Mouse (Mus musculus): ENCODE results near the gene Arhgef10l.
A peak's percentile ranks its signal among the peaks of the same experiment; 100 is the strongest.

Arhgef10l gene

GRCm38 (mm10) chr4:140524927-140525326 lies 140.9 kb downstream of the Arhgef10l start:
- DNase-seq (ENCODE audit: low spot score): no peak

DNA sequence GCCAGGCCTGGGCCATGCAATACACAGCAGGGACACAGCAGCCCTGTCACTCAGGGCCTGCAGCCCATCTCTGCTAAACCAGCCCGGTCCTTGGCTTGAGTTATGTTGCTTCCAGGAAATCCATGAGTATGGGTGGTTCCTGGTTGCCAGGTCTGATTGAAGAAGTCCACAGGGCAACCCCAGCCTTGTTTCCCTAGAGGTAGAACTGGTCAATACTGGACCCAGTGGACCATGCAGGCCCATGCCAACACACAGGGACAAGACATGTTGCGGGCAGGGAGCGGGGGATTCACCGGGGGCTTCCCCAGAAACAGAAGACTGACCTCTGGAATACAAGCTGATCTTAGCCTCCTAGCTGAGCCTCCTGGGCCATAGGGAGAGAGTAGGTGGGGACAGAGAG lies 142.9 kb downstream of the Arhgef10l start:
- no peak for DNase-seq (ENCODE audit: low spot score)

DNA sequence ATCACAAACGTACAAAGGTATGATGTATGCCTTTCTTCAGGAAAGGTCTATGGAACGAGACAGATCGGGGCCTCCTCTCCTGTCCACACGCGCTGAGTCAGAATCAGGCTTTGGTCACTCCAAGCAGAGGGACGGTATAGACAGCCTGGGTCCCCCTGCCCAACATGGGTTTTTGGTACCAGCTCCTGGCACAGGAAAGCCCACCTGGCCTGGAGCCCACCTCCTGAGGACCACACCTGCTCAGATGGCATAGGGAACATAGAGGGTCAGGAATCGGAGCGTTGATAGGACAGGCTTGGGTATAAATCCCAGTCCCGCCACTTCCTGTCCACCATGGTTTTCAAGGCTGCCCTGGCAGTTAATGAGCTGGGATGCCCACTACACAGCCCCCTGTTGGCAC lies 145.1 kb downstream of the Arhgef10l start:
- DNase-seq (ENCODE audit: low spot score): no peak

- no peak for DNase-seq (ENCODE audit: low spot score)
Observed at GRCm38 (mm10) chr4:140513797-140514196, 152.0 kb downstream of the Arhgef10l start.

DNA sequence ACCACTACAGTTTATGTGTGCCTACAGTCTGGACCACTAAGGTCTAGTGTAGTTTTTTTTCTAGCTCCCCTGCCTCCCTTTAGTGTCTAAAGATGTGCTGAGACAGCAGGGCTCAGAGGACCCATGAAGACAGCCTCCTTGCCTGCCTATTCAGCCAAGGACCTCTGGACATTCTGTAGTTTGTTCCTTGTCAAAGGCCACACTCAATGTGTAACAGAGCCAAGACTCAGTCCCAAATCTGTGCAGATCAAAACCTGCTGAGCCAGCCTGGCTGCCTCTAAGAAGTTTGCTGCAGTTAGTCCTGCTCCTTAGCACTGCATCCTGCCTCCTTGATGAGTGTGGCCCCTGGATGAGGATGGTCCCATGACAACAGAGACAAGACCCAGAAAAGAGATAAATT lies 156.0 kb downstream of the Arhgef10l start:
- no peak for DNase-seq (ENCODE audit: low spot score)

DNA sequence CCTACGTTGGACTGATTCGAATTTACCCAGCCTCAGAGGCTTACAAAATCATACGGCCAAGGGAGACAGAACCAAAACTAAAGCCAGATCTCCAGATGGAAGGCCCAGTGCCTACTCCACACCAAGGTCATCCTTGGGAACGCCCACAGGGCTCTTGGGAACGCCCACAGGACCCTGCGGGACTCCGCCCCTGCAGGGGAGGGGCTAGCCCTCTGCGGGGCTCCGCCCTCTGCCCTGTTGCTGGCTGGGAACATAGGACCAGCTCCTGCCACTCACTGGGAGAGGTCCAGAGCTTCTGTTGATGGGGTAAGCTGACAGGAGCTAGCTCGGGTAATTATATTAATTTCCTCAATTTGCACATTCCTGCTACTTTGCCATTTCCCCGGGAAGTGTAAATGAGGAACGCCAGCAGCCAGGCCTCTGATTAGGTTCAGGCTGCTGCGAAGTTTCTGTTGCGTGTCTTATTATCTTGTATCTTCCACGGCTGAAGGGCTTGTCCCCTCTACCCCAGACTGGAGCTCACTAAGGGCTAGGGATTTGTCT lies 158.6 kb downstream of the Arhgef10l start:
- DNase-seq (ENCODE audit: low spot score): peak; percentile 43

DNA sequence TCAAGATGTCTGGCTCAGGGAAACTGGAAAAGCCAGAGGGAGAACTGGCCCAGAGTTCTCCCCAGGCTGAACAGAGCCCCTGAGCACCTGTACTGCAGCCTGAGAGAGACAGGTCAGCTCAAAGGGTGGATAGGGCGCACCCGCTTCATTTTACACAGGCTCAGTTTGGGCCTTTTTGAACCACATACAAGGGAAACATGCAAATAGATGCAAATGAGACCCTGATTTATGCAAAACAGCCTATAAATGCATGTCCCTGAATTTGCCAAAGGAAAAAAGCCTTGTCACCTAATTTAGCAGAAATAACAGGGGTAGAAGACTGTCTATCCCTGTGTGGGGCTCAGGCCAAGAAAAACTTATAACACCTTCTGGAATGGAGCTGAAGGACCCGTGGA lies 160.2 kb downstream of the Arhgef10l start:
- no peak for DNase-seq (ENCODE audit: low spot score)

DNA sequence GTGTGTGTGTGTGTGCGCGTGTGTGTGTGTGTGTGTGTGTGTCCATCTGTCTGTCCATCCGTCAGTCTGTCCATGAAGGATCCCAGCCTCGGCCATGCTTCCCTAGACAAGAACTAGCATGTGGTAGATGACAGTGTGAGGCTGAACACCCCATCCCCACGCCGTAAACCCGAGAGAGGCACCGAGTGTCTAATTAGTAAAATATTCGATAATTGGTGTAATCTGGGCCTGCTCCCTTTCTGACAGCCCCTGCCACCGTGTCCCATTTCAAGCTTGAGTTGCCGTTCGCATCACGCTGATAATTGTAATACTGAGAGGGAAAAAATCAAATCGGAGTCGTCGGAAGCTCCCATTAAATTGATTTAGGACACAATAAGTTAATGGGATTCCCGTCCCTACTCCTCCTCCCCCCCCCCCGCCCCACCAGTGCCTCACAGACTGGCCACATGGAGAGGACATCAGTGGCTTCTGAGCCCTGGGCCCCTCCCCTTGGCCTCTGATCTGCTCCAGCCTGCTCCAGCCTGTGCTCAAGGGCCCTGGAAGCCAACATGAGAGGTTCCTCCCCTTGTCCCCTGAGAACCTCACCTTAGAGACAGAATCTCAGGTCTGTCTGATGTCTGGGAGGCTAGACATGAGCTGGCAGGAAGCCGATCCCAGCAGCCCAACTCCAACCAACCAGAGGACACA lies 160.7 kb downstream of the Arhgef10l start:
- DNase-seq (ENCODE audit: low spot score): no peak

DNA sequence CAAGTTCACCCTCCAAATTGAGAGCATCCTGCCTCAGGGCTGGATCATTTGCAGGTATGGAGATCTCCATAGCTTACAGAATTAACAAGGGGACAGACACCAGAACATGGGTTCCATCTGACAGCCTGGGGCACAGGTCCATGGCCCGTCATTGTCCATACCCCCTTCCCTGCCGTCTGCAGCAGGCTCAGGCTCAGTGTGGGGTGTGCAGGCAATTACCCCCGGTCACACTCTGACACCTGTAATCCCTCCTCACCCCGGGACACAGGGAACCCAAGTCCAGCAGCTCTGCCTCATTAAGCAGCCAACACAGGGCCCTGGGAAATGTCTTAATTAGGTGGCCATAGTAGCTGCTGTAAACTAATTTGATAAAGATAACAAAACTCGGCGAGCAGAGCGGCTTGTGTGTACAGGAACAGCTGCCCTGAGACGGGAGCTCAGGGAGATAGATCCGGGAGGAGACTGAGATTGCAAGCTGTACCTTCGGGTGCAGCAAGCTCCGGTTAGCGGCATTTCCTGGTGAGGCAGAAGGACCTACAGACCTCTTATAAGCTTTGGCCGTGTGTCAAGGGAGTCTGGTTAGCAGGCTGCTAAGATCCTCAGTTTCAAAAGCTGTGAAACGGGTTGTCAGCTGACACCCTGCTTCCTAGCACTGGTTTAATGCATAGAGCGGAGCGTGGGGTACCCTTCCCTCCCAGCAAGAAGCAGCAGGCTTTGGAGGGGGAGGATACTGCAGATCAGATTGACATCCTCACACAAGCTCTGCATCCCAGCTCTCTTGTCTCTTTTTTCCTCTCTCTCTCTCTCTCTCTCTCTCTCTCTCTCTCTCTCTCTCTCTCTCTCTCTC lies 161.5 kb downstream of the Arhgef10l start:
- DNase-seq (ENCODE audit: low spot score): no peak

GRCm38 (mm10) chr4:140500766-140501165 lies 165.0 kb downstream of the Arhgef10l start:
- no peak for DNase-seq (ENCODE audit: low spot score)

- no peak for DNase-seq (ENCODE audit: low spot score)
Observed at GRCm38 (mm10) chr4:140499571-140499970, 166.2 kb downstream of the Arhgef10l start.

GRCm38 (mm10) chr4:140497169-140497568 lies 168.6 kb downstream of the Arhgef10l start:
- no peak for DNase-seq (ENCODE audit: low spot score)

DNA sequence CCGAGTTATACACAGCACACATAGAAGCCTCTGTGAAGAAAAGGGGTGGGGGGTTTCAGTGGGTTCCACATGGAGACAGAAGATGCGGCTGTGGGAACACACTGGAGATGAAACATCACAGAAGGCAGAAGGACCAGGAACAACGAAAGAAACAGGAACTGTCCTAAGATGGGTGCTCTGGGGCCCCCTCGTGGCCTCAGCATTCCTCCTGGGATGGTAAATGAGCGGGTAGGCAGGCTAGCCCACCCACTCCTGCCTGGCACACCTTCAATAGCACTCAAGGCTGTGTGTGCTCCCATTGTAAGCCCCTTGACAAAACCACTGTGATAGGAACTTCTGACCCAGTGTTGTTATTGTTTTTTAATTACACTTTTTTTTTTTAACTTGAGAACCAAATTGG lies 174.3 kb downstream of the Arhgef10l start:
- DNase-seq (ENCODE audit: low spot score): no peak

- no peak for DNase-seq (ENCODE audit: low spot score)
Observed at GRCm38 (mm10) chr4:140485442-140485841, 180.4 kb downstream of the Arhgef10l start.

- no peak for DNase-seq (ENCODE audit: low spot score)
Observed at GRCm38 (mm10) chr4:140483134-140483533, 182.7 kb downstream of the Arhgef10l start.

DNA sequence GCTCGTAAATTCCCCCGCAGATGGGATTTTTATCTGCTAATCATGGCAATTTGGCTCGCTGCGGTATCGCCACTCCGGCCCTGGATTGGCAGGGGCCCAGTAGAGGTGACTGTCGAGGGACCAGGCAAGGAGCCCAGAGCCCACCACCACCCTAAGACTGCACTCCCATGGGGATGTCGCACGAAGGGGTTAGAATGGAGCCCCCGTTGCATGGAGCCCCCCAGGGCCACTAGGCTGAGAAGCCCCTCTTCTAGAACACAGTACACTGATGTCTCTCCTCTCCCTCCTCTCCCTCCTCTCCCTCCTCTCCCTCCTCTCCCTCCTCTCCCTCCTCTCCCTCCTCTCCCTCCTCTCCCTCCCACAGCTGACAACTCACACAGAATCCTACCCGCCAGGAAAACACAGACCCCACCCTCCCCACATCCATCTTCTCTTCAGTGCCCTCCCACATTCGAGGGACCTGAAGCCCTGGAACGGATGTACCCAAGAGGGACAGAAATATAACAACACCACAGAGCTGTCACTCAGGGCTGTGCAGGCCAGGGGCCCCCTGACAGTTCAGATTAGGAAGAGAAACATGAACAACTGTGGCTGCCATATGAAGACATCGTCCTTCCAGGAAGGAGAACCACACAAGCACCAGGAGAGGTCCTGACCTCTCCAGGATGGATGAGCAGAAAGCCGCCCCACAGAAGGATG lies 185.3 kb downstream of the Arhgef10l start:
- no peak for DNase-seq (ENCODE audit: low spot score)

- no peak for DNase-seq (ENCODE audit: low spot score)
Observed at GRCm38 (mm10) chr4:140475194-140475593, 190.6 kb downstream of the Arhgef10l start.

DNA sequence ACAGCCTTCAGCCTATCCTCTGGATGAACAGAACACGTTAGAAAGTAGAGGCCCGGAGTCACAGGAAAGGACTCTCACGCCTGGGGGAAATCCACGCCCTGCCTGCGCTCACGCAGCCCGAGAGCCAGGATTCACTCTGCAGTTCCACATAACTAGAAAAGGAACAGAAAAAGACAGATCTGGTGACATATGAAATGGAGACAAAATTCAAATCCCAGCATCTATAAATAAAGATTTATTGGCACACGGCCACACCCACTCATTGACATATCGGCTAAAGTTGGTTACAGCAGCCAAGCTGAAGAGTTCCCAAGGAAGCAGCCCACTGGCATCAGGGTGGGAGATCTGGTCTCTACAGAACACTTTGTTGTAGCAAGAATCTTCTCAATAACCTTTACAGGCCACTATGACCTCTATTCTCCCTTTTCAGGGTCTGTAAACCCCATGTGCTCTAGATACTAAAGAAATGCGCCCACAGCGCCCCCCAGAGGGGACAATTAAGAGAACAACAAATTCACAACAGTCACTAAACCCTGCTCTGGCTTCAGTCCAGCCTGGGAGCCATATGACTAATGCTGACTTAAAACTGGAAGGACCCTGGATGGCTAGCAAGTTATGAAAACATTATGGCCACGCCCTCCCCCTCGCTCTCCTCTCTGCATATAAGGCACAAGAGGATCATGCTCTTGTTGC lies 195.9 kb downstream of the Arhgef10l start:
- no peak for DNase-seq (ENCODE audit: low spot score)

DNA sequence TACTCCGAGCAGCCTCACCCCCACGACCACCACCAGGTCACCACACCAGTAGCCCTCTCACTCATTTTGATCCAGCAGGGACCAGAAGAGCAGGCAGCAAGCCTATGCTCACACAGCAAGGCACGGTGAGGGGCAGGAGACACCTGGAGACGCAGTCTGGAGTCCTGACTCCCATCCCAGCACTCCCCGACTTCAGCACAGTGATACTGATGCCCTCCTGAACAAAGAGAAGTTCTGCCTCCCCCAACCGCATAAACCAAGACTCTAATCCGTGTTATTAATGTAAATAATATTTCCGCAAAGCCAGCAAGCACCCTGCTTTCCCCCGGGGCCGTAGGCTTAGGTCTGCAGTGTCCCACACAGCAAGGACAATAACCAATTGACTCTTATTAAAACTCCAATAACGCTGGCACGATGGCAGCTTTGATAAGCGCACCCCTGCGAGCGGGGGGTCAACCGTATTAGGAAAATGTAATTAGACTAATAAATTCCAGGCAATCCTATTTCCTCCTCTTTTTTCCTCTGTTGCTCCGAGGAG lies 198.5 kb downstream of the Arhgef10l start:
- no peak for DNase-seq (ENCODE audit: low spot score)

All from ovary, postnatal 36 days (tissue).